Mouse (Mus musculus) hindbrain, embryonic 12.5 days (tissue): ENCODE results near the gene Gna12. TPM values are rescaled to one million over a fixed set of nuclear protein-coding genes. Genes with fewer than 3 reads are reported as not detected.
A peak's percentile ranks its signal among the peaks of the same experiment; 100 is the strongest.

Source experiments
- ATAC-seq: fragments of 200-750 bp; cut with Nextera tagmentation; 2 replicates; pipeline ENCODE4 v1.8.0; 2017; ENCODE audit warnings: moderate TSS enrichment; ENCODE audit not compliant: low FRiP score
- H3K27ac ChIP-seq: fragments of 300-500 bp; sonication (generic); 2 replicates; pipeline ENCODE4 v1.5.1; 2016; ENCODE audit warnings: mild to moderate bottlenecking
- H3K27me3 ChIP-seq: fragments of 300-500 bp; sonication (generic); 2 replicates; pipeline ENCODE4 v1.6.1; 2016; ENCODE audit warnings: mild to moderate bottlenecking
- H3K36me3 ChIP-seq: fragments of 300-500 bp; sonication (generic); 2 replicates; pipeline ENCODE4 v1.6.1; 2016; ENCODE audit warnings: mild to moderate bottlenecking
- H3K4me1 ChIP-seq: fragments of 300-500 bp; sonication (generic); 2 replicates; pipeline ENCODE4 v1.6.1; 2016
- H3K4me2 ChIP-seq: fragments of 300-500 bp; sonication (generic); replicated peaks from 2 replicates; pipeline ENCODE4 v1.6.1; 2016; ENCODE audit warnings: mild to moderate bottlenecking
- H3K4me3 ChIP-seq: fragments of 300-500 bp; sonication (generic); 2 replicates; pipeline ENCODE4 v1.5.1; 2016; ENCODE audit warnings: mild to moderate bottlenecking
- H3K9ac ChIP-seq: fragments of 300-500 bp; sonication (generic); 2 replicates; pipeline ENCODE4 v1.6.1; 2016; ENCODE audit warnings: mild to moderate bottlenecking, moderate library complexity
- H3K9me3 ChIP-seq: fragments of 300-500 bp; sonication (generic); replicated peaks from 2 replicates; pipeline ENCODE4 v1.6.1; 2016; ENCODE audit warnings: mild to moderate bottlenecking
- WGBS: fragments of 180-500 bp; shearing (Covaris S2); methylation state at CpG from one replicate; pipeline ENCODE4 v1.1.7; 2016; 5-methylcytosine and 5-hydroxymethylcytosine counted together
- polyA plus RNA-seq: library from polyadenylated mRNA; unstranded; fragments of >200 nt; fragmentation: Nextera tagmentation; extraction: Ambion mirVana; gene quantifications from 2 replicates; pipeline ENCODE4 v1.2.1, GENCODE M21; 2016

The Gna12 gene
- polyA plus RNA-seq, 1 experiment from 2014 or later, result 57.8 TPM

DNA sequence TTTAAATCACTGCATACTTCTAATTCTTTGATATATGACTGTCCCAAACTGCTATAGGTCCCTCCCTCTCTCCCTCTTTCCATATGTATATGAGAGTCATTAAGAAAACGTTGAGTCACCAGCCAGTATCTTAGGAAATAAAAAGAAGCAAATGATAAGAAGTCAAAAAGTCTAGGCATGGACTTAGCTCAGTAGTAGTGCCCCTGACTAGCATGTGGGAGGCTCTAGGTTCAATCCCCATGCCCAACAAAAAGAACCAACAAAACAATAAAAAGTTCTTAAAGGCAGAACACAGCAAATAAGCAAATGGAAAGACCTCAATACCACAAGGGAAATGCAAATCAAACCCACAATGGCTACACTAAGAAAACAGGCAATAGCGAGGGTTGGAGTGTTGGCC is 18.8 kb downstream of the Gna12 start:
- Histone ChIP-seq H3K9me3 (no peaks in the 10 kb centered on the region), H3K36me3 (no peaks in the 10 kb centered on the region), H3K4me1 (peaks cover 52% of the 10 kb centered on the region), H3K27me3 (no peaks in the 10 kb centered on the region), H3K4me3 (no peak overlapping the region), H3K27ac (no peak overlapping the region), H3K4me2 (no peak overlapping the region), H3K9ac (no peak overlapping the region)
- no peak for ATAC-seq
- WGBS, result 50% methylated on average over 2 of the region's 2 CpGs

DNA sequence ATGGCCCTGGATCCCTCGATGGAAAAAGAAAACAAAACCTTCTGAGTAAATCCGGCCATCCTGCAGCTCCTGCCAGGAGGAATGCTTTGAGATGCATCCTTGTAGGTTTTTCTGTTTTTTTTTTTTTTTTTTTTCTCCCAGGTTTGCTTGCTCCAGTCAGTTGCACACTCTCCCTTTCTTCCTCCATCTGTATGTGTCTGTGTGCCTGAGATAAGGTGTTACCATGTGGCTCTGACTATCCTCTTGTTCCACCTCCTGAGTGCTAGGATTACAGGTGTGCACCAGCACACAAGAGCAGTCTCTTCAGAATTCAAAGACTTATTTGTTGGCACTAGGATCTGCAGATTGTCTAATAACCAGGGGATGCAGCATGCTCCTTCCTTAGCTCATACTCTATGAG is 23.3 kb downstream of the Gna12 start:
- ATAC-seq, result no peak
- H3K4me2 ChIP-seq, result no peak overlapping the region
- H3K4me3 ChIP-seq, result no peak overlapping the region
- no peak overlapping the region for H3K27ac ChIP-seq
- H3K36me3 ChIP-seq, result no peaks in the 10 kb centered on the region
- WGBS, result 56% methylated on average over 2 of the region's 2 CpGs
- peaks cover 25% of the 10 kb centered on the region for H3K4me1 ChIP-seq
- no peaks in the 10 kb centered on the region for H3K9me3 ChIP-seq
- H3K9ac ChIP-seq, result no peak overlapping the region
- H3K27me3 ChIP-seq, result no peaks in the 10 kb centered on the region

DNA sequence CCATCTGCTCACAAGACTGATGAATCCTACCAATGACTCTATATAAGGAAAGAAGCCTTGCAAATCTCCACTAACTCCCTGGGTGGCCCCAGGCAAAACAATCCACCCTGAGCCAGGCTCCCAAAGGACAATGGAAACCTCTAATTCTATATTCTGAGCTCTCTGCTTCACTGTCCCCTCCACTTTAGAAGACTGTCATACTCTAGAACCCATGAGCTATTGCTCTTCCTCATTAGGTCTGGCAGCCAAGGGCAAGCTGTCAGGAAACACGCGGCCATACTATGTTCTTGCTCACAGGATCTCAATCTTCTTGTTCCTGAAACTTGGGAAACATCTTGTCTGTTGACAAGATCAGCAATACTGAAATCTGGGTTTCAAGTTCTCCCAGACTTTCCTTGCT is 24.0 kb downstream of the Gna12 start:
- peaks cover 24% of the 10 kb centered on the region for H3K4me1 ChIP-seq
- H3K36me3 ChIP-seq, result no peaks in the 10 kb centered on the region
- ATAC-seq, result no peak
- no peak overlapping the region for H3K4me2 ChIP-seq
- H3K27me3 ChIP-seq, result no peaks in the 10 kb centered on the region
- H3K9ac ChIP-seq, result no peak overlapping the region
- H3K9me3 ChIP-seq, result no peaks in the 10 kb centered on the region
- WGBS, result 84% methylated on average over 2 of the region's 2 CpGs
- H3K4me3 ChIP-seq, result no peak overlapping the region
- H3K27ac ChIP-seq, result no peak overlapping the region

DNA sequence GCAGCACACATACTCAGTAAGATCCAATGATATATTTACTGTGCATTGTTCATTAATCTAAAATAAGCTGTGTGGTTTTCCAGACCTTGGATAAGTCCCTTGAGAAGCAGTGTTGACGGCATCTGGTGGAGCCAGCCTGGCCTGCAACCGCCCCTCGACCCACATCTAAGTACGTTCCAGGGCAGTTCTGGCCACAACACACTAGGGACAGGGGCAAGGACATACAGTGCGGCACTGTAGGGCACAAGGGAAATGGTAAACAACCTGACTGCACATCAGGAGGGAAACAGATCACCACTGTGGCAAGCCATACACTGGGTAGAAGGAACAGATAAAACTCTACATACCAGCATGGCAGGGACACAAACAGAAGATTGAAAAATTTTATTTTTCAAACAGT is 28.4 kb downstream of the Gna12 start:
- H3K27me3 ChIP-seq, result no peaks in the 10 kb centered on the region
- H3K4me2 ChIP-seq, result no peak overlapping the region
- no peak overlapping the region for H3K9ac ChIP-seq
- H3K9me3 ChIP-seq, result no peaks in the 10 kb centered on the region
- ATAC-seq, result no peak
- 80% methylated on average over 5 of the region's 5 CpGs for WGBS
- H3K36me3 ChIP-seq, result no peaks in the 10 kb centered on the region
- no peak overlapping the region for H3K27ac ChIP-seq
- peaks cover 29% of the 10 kb centered on the region for H3K4me1 ChIP-seq
- H3K4me3 ChIP-seq, result no peak overlapping the region

DNA sequence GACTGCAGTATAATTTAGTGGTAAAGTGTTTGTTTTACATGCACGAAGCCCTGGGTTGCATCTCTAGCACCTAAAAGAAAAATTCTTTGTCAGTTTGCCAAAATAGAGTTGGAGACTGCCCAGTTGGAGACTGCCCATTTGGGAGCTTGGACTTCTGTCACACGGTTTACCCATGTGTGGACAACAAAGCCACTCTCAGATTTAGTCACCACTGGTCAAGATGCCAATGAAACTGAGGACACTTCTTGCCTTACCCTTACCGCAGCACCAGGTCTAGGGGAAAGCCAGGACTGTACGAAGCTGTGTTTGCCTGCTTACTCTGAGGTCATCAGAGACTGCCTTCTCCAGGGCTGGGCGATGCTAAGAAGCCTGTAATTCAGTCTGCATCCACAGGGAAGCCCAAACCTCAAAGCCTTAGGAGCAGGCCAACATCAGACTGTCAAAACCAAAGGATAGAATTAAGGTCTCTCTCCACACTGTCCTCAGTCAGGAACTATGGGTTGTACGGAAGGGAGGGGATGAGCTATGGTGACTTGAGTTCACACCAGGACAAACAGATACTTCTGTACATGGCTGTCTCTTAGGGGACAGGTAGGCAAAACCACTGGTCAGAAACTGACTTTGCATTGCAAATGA is 29.8 kb downstream of the Gna12 start:
- Histone ChIP-seq H3K9ac (no peak overlapping the region), H3K27ac (no peak overlapping the region), H3K4me1 (peaks cover 33% of the 10 kb centered on the region), H3K27me3 (no peaks in the 10 kb centered on the region), H3K4me3 (no peak overlapping the region), H3K4me2 (no peak overlapping the region), H3K9me3 (no peaks in the 10 kb centered on the region), H3K36me3 (no peaks in the 10 kb centered on the region)
- ATAC-seq, result no peak
- WGBS, result 87% methylated on average over 6 of the region's 6 CpGs

DNA sequence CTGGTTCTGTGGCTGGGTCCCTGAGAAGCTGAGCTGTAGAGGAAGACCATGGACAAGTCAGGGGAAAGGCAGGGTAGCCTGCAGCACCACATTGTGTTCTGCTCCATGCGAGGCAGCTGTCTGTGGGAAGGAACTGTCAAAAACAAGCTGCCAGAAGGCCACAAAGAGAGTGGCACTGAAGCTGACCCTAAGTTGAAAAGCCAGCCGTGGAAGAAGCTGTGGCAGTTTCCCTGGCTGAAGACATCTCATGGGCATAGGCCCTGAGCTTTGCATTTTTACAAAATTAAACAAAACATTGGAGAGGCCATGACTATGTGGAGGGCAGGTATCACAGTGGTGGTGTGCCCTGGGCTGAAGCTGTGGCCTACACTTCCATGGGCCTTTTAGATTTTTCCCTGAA is 31.0 kb downstream of the Gna12 start:
- Histone ChIP-seq H3K4me2 (no peak overlapping the region), H3K9me3 (no peaks in the 10 kb centered on the region), H3K27me3 (no peaks in the 10 kb centered on the region), H3K4me1 (peaks cover 36% of the 10 kb centered on the region), H3K4me3 (no peak overlapping the region), H3K36me3 (no peaks in the 10 kb centered on the region), H3K9ac (no peak overlapping the region), H3K27ac (0 out of 2 replicates have a peak overlapping the region, but pooled peaks have one; percentile 30)
- WGBS, result 16% methylated on average over 2 of the region's 2 CpGs
- ATAC-seq, result no peak

DNA sequence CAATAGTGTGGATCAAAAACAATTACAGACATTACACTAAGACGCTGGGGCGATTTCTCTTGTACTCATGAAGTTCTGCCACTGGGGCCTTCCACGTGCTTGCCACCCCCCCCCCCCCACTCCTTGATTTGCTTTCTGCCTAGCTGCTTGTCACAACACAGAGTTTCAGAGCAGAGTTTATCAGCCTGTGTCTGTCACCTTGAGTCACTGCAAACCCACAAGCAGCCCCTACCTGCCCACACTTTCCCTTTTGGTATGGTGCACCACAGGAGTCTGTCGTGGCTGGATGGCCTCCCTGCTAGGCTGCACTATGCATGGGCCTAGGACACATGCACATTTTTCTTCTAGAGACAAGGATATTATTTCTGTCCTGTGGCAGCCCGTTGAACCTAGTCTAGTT is 31.5 kb downstream of the Gna12 start:
- no peak for ATAC-seq
- Histone ChIP-seq H3K9me3 (no peaks in the 10 kb centered on the region), H3K4me2 (no peak overlapping the region), H3K36me3 (no peaks in the 10 kb centered on the region), H3K4me1 (peaks cover 38% of the 10 kb centered on the region), H3K9ac (no peak overlapping the region), H3K27me3 (no peaks in the 10 kb centered on the region), H3K27ac (0 out of 2 replicates have a peak overlapping the region, but pooled peaks have one; percentile 30), H3K4me3 (no peak overlapping the region)
- 68% methylated on average over 5 of the region's 5 CpGs for WGBS

DNA sequence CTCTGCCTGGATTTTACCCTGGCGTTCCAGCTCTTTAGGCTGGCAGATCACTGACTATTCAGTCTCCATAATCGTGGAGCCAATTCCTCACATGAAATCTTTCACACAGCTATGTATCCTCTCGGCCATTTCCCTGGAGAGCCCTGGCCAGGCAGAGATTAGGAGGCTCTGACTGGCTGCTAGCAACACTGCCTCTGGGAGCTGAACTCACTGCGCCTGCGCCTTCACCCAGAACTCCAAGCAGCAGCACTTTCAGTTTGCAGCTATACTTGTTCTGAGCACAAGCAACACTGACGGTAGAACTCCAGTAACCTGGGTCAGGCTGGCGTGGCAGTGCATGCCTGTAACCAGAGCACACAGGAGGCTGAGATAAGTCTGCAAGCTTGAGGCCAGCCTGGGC is 32.1 kb downstream of the Gna12 start:
- Histone ChIP-seq H3K4me3 (no peak overlapping the region), H3K9ac (no peak overlapping the region), H3K27ac (peak overlapping the region; percentile 35; the same call in 1 of the 2 replicates), H3K36me3 (no peaks in the 10 kb centered on the region), H3K9me3 (no peaks in the 10 kb centered on the region), H3K27me3 (no peaks in the 10 kb centered on the region), H3K4me1 (peaks cover 38% of the 10 kb centered on the region), H3K4me2 (no peak overlapping the region)
- no peak for ATAC-seq
- 77% methylated on average over 7 of the region's 7 CpGs for WGBS

DNA sequence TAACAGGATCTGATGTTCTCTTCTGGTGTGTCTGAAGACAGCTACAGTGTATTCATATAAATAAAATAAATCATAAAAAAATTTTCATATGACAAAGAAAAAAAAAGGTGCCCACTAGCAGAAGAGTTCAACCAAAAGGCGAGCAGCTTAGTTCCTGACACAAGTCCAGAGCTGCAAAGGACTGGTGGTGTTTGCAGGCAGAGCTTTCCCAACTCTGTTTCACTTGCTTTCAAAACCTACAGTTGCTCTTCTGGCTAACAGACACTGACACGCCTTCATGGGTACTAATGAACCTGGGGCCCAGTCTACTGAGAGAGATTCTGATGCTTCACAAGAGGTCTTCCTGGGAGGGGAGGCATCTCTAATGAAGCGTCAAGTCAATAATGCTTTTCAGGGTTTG is 34.2 kb downstream of the Gna12 start:
- H3K27ac ChIP-seq, result no peak overlapping the region
- 77% methylated on average over 3 of the region's 3 CpGs for WGBS
- no peak overlapping the region for H3K9ac ChIP-seq
- no peaks in the 10 kb centered on the region for H3K36me3 ChIP-seq
- no peak for ATAC-seq
- H3K4me2 ChIP-seq, result no peak overlapping the region
- H3K27me3 ChIP-seq, result no peaks in the 10 kb centered on the region
- no peaks in the 10 kb centered on the region for H3K9me3 ChIP-seq
- no peak overlapping the region for H3K4me3 ChIP-seq
- H3K4me1 ChIP-seq, result peaks cover 48% of the 10 kb centered on the region

DNA sequence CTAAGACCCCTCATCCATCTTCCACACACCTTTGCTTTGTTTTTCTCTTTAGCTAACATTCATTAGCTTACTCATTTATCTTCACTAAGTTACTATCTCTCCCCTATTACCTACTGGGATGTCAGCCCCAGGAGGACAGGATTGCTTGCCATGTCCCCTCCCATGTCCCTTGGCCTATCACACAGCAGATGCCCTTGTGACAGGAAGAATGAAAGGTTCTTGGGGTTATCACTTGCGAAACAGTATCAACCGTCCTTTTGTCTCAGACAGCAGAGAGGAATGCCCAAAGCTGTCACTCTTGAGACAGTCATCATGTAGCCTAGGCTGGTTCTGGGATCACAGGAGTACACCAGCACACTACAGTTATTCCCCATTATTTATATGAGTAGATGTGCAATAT is 35.1 kb downstream of the Gna12 start:
- 45% methylated on average over 2 of the region's 2 CpGs for WGBS

DNA sequence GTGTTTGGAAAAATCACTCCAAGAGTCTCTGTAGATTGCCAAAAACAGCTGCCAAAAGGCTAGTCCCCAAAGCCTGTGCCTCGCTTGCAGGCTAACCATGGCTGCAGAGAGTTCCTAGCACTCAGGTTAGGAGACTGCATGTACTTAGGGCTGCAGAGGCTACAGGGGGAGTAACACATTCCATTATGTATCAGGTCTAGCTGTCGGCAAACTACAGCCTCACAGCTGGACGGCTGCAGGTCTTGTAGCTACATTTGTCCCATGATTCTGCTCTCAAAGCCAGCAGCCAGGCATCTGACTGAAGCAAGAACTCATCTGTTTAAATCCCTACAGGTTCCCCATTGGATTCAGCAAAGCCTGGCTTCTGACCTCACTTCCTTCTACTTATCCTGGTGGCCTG is 35.5 kb downstream of the Gna12 start:
- Histone ChIP-seq H3K4me2 (no peak overlapping the region), H3K4me1 (peaks cover 60% of the 10 kb centered on the region), H3K9ac (no peak overlapping the region), H3K9me3 (no peaks in the 10 kb centered on the region), H3K36me3 (no peaks in the 10 kb centered on the region), H3K4me3 (no peak overlapping the region), H3K27me3 (no peaks in the 10 kb centered on the region), H3K27ac (peak overlapping the region; percentile 44; the same call in 1 of the 2 replicates)
- ATAC-seq, result no peak
- WGBS, result 49% methylated on average over 3 of the region's 3 CpGs

More for the DNA sequence above, 35.1 kb downstream of the Gna12 start:
- no peaks in the 10 kb centered on the region for H3K27me3 ChIP-seq
- no peak overlapping the region for H3K4me3 ChIP-seq
- no peak overlapping the region for H3K4me2 ChIP-seq
- peak overlapping the region; percentile 44; the same call in 1 of the 2 replicates for H3K27ac ChIP-seq
- ATAC-seq, result no peak
- H3K4me1 ChIP-seq, result peaks cover 57% of the 10 kb centered on the region
- H3K36me3 ChIP-seq, result no peaks in the 10 kb centered on the region
- H3K9ac ChIP-seq, result no peak overlapping the region
- H3K9me3 ChIP-seq, result no peaks in the 10 kb centered on the region

DNA sequence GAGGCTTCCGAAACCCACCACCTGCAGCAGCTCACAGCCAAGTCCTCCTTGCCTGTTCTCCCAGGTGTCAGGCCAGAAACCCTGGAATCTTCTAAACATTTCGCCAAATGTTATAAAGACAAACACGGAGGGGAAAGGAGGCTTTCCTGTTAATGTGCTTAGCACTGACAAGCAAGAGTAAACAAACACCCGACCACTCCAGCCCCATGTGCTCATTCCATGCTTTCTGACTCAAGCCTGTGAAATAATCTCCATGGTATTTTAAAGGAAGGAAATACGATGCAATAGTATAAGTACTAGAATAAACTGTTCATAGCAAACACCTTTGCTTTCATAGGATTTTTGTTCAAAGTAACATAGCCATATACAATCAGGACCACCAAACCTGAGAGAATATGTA is 38.0 kb downstream of the Gna12 start:
- ATAC-seq, result no peak
- H3K9me3 ChIP-seq, result no peaks in the 10 kb centered on the region
- no peak overlapping the region for H3K4me2 ChIP-seq
- H3K36me3 ChIP-seq, result no peaks in the 10 kb centered on the region
- H3K4me1 ChIP-seq, result peaks cover 54% of the 10 kb centered on the region
- no peak overlapping the region for H3K9ac ChIP-seq
- H3K27me3 ChIP-seq, result no peaks in the 10 kb centered on the region
- peak overlapping the region; percentile 85 for H3K27ac ChIP-seq
- H3K4me3 ChIP-seq, result no peak overlapping the region
- WGBS, result 70% methylated on average over 5 of the region's 5 CpGs
